Mouse (Mus musculus) 3134 (cell line): ENCODE results near the gene Foxn3.
"Not testable (repeated sequence)": the region's sequence is repeated elsewhere in the genome, so short reads cannot be mapped to it uniquely, and the experiment has no call there.

ENCODE experiments used
- DNase-seq: peaks from one replicate; pipeline ENCODE4 v3.0.0-alpha.2; 2011; ENCODE audit warnings: low spot score; ENCODE audit not compliant: insufficient read length; ENCODE audit errors: extremely low read depth

The Foxn3 gene

GRCm38 (mm10) chr12:99205734-99206133, 357.6 kb downstream of the Foxn3 start:
- no peak for DNase-seq

- no peak for DNase-seq
Measured at GRCm38 (mm10) chr12:99199124-99199483, 364.3 kb downstream of the Foxn3 start.

GRCm38 (mm10) chr12:99198428-99199123, 364.8 kb downstream of the Foxn3 start:
- no peak for DNase-seq

GRCm38 (mm10) chr12:99197031-99197430, 366.4 kb downstream of the Foxn3 start:
- DNase-seq: no peak

GRCm38 (mm10) chr12:99195655-99196054, 367.7 kb downstream of the Foxn3 start:
- DNase-seq: no peak

GRCm38 (mm10) chr12:99194120-99194519, 369.3 kb downstream of the Foxn3 start:
- not testable (repeated sequence) for DNase-seq

GRCm38 (mm10) chr12:99187671-99188070, 375.7 kb downstream of the Foxn3 start:
- no peak for DNase-seq

GRCm38 (mm10) chr12:99186239-99186638, 377.1 kb downstream of the Foxn3 start:
- no peak for DNase-seq

GRCm38 (mm10) chr12:99183261-99183792, 380.1 kb downstream of the Foxn3 start:
- DNase-seq: no peak

GRCm38 (mm10) chr12:99182338-99182737, 381.0 kb downstream of the Foxn3 start:
- DNase-seq: no peak

- DNase-seq: no peak
Measured at GRCm38 (mm10) chr12:99180234-99180824, 383.1 kb downstream of the Foxn3 start.

- DNase-seq: no peak
Measured at GRCm38 (mm10) chr12:99174979-99175621, 388.3 kb downstream of the Foxn3 start.

- no peak for DNase-seq
Measured at GRCm38 (mm10) chr12:99172170-99172569, 391.2 kb downstream of the Foxn3 start.

- DNase-seq: no peak
Measured at GRCm38 (mm10) chr12:99169925-99170324, 393.5 kb downstream of the Foxn3 start.

GRCm38 (mm10) chr12:99166091-99166490, 397.3 kb downstream of the Foxn3 start:
- no peak for DNase-seq

- DNase-seq: no peak
Measured at GRCm38 (mm10) chr12:99163342-99163682, 400.1 kb downstream of the Foxn3 start.

GRCm38 (mm10) chr12:99162639-99163341, 400.6 kb downstream of the Foxn3 start:
- no peak for DNase-seq

- no peak for DNase-seq
Measured at GRCm38 (mm10) chr12:99162188-99162587, 401.2 kb downstream of the Foxn3 start.

GRCm38 (mm10) chr12:99160061-99160460, 403.3 kb downstream of the Foxn3 start:
- no peak for DNase-seq

GRCm38 (mm10) chr12:99155904-99156303, 407.5 kb downstream of the Foxn3 start:
- no peak for DNase-seq

GRCm38 (mm10) chr12:99154230-99154629, 409.2 kb downstream of the Foxn3 start:
- no peak for DNase-seq
